ENCODE assay signal across 10 mouse cellular contexts in genomic region chr2:65342057-65342456, GRCm38 (mm10). TPM values are rescaled to one million over a fixed set of nuclear protein-coding genes. Genes with fewer than 3 reads are reported as not detected.
DNase-seq lines count a peak whose midpoint lies in the region; ATAC-seq lines count a peak whose summit lies in the region.
"Had no signal": no experiment of that assay in that cellular context is flagged by ENCODE, and none has a peak within 500 bp of the region (broad histone marks: within the 10 kb centered on the region; RNA-seq: fewer than 3 reads in every experiment).

No protein-coding gene starts in this region.

- H3K9me3 ChIP-seq in heart, embryonic 14.5 days (ENCODE audit: control insufficient read depth, low read length) = no peaks in the 10 kb centered on the region
- H3K9me3 ChIP-seq: midbrain, embryonic 12.5 days had no signal

- H3K9ac ChIP-seq in heart, embryonic 14.5 days (ENCODE audit: low read length) = no peak overlapping the region
- H3K9ac ChIP-seq: midbrain, embryonic 12.5 days had no signal

- peak overlapping the region; percentile 2 to 32; a peak in 2 of 4 replicates for H3K27ac ChIP-seq in heart, embryonic 14.5 days (replicated peaks in 1 of 2; ENCODE audit: control insufficient read depth in 1 of 2, insufficient read depth in 1 of 2, low read depth in 2 of 2, low read length in 2 of 2)
- H3K27ac ChIP-seq: midbrain, embryonic 12.5 days had no signal

- peak; percentile 61 for DNase-seq in embryo, embryonic 10 days (ENCODE audit: low spot score)
- DNase-seq in embryo, embryonic 9.5 days (ENCODE audit: extremely low spot score) = no peak
- peak; percentile 68 for DNase-seq in CD4-positive, CD25-positive, alpha-beta regulatory T cell, adult 2 months (ENCODE audit: low read depth, low spot score)
- no peak for DNase-seq in neural tube, embryonic 10.5 days (ENCODE audit: extremely low spot score, low spot score)
- DNase-seq in testis, postnatal 14 days (ENCODE audit: low spot score) = no peak
- no peak for DNase-seq in cerebellum, adult 8-10 months

- peaks cover 7 to 10% of the 10 kb centered on the region in 2 experiments; a peak in 3 of 4 replicates for H3K4me1 ChIP-seq in heart, embryonic 14.5 days (ENCODE audit: control insufficient read depth in 2 of 2, insufficient read depth in 2 of 2, low read length in 2 of 2)

- no peaks in the 10 kb centered on the region for H3K36me3 ChIP-seq in heart, embryonic 14.5 days (ENCODE audit: control insufficient read depth, insufficient read depth, low read length)
- H3K36me3 ChIP-seq: midbrain, embryonic 12.5 days had no signal

- no peak overlapping the region for H3K4me2 ChIP-seq in heart, embryonic 14.5 days (ENCODE audit: low read length)
- H3K4me2 ChIP-seq: midbrain, embryonic 12.5 days had no signal

- peak; percentile 50; the same call in 1 of the 2 replicates for ATAC-seq in heart, embryonic 14.5 days (ENCODE audit: insufficient number of reproducible peaks, insufficient read depth, low FRiP score, low read depth)
- peak; percentile 97 for ATAC-seq in megakaryocyte progenitor cell, adult 5-6 weeks (replicated peaks; ENCODE audit: poor library complexity)

- WGBS in heart, embryonic 14.5 days = 31% methylated on average over 10 of the region's 10 CpGs

- no peaks in the 10 kb centered on the region for H3K27me3 ChIP-seq in heart, embryonic 14.5 days (ENCODE audit: control insufficient read depth, insufficient read depth, low read length)
- H3K27me3 ChIP-seq: midbrain, embryonic 12.5 days had no signal

- no peak overlapping the region for H3K4me3 ChIP-seq in heart, embryonic 14.5 days (ENCODE audit: control insufficient read depth in 1 of 2, insufficient read depth in 1 of 2, low read depth in 1 of 2, low read length in 2 of 2)
- H3K4me3 ChIP-seq: erythroblast, embryonic 14.5 days; midbrain, embryonic 12.5 days had no signal

RNA-seq across cellular contexts. Expression of gene Slc38a11, which starts 21.8 kb away (rescaled TPM):
- polyA plus RNA-seq in heart, embryonic 14.5 days (2014; fragmentation: Nextera tagmentation; extraction: Ambion mirVana) = not detected in 2 replicates
- total RNA-seq in megakaryocyte progenitor cell, adult 5-6 weeks (2015) = not detected in 2 replicates
- not detected in 2 replicates for total RNA-seq in megakaryocyte progenitor cell, adult 5-6 weeks (2017)
- polyA plus RNA-seq: erythroblast, embryonic 14.5 days had no signal

Comparison
In these comparisons a context has a peak if more than half of its experiments do, and no peak if none do; other contexts are left out.
1. DNase-seq: peak in embryo, embryonic 10 days (single experiment) and CD4-positive, CD25-positive, alpha-beta regulatory T cell, adult 2 months (single experiment); none in embryo, embryonic 9.5 days (single experiment), neural tube, embryonic 10.5 days (single experiment), testis, postnatal 14 days (single experiment) and cerebellum, adult 8-10 months (single experiment).